Mouse (Mus musculus) G1E (cell line): Measurements from ENCODE around the gene Ldb3. TPM values are rescaled to one million over a fixed set of nuclear protein-coding genes. Genes with fewer than 3 reads are reported as not detected.

Source experiments
- ATAC-seq: 2 replicates; pipeline ENCODE4 v1.8.0; 2016; ENCODE audit warnings: mild to moderate bottlenecking; ENCODE audit not compliant: insufficient number of reproducible peaks, poor library complexity, low FRiP score, severe bottlenecking; ENCODE audit errors: extremely low read depth
- DNase-seq: peaks from one replicate; pipeline ENCODE4 v3.0.0; 2012; ENCODE audit warnings: low spot score
- H3K27me3 ChIP-seq: 2 replicates; pipeline ENCODE4 v1.6.1; 2012; ENCODE audit warnings: mild to moderate bottlenecking, low read length, inconsistent platforms; ENCODE audit not compliant: insufficient read depth
- H3K36me3 ChIP-seq: replicated peaks from 2 replicates; pipeline ENCODE3; 2012; ENCODE audit warnings: mild to moderate bottlenecking, inconsistent platforms
- H3K4me1 ChIP-seq: 2 replicates; pipeline ENCODE4 v1.6.1; 2012; ENCODE audit warnings: low read depth, low read length, inconsistent platforms, mixed read lengths; ENCODE audit not compliant: insufficient read depth
- H3K4me3 ChIP-seq: 2 replicates; pipeline ENCODE4 v1.5.1; 2012; ENCODE audit warnings: low read depth, mild to moderate bottlenecking, inconsistent platforms, low read length, moderate library complexity, mixed read lengths
- H3K9me3 ChIP-seq: replicated peaks from 2 replicates; pipeline ENCODE4 v1.6.1; 2012; ENCODE audit warnings: inconsistent platforms
- CTCF ChIP-seq: IDR thresholded peaks from 2 replicates; pipeline ENCODE4 v1.5.1; 2012; ENCODE audit warnings: low read depth, low read length, inconsistent platforms, mixed read lengths
- GATA1 ChIP-seq: IDR thresholded peaks from 2 replicates; pipeline ENCODE4 v1.6.1; 2012; ENCODE audit warnings: borderline replicate concordance, low read length, inconsistent platforms, mixed read lengths
- GATA2 ChIP-seq: IDR thresholded peaks from 2 replicates; pipeline ENCODE4 v1.6.1; 2012; ENCODE audit warnings: low read depth, low read length, inconsistent platforms, borderline replicate concordance
- POLR2AphosphoS5 ChIP-seq: IDR thresholded peaks from 2 replicates; pipeline ENCODE4 v1.6.1; 2012; ENCODE audit warnings: low read depth, low read length, inconsistent platforms; ENCODE audit not compliant: insufficient replicate concordance
- TAL1 ChIP-seq: conservative IDR thresholded peaks from 2 replicates; pipeline ENCODE4 v1.6.1; 2012; ENCODE audit warnings: low read depth, low read length, inconsistent platforms, mixed read lengths
- polyA plus RNA-seq: library from polyadenylated mRNA; stranded (reverse); fragments of >175 nt; gene quantifications from 2 replicates; pipeline ENCODE4 v1.2.3, GENCODE M21; 2012
- total RNA-seq, 2 experiments: library from RNA; stranded (forward) in 1 of 2; stranded (reverse) in 1 of 2; fragments of 200-1000 nt in 1 of 2; fragments of >200 nt in 1 of 2; fragmentation: Nextera tagmentation in 1 of 2; gene quantifications; 2 replicates each; pipeline ENCODE4 v1.2.3; 2014 to 2017

Gene Ldb3
- total and polyA plus RNA-seq, 3 experiments: 0.05 TPM; not detected in 2

DNA sequence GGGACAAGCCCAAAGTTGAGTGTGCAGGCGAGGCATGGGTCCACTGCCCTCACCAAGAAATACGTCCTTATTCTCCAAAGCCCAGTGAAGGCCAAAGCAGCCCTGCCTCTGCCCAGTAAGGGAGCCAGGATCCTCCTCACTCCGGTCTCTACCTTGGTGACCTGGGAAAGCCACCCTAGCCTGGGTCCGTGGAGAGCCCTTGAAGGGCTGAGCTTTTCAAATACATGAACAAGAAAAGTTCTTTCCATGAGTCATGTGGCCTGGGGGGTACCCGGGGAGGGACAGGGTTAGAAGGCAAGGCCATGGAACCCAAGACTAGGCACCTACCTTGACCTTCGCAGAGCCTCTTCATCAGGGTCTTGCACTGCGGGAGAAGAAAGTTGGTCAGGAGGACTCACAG is 22.0 kb downstream of the Ldb3 start:
- DNase-seq: no peak
- Histone ChIP-seq H3K27me3 (peaks cover 4% of the 10 kb centered on the region; the same call in 1 of the 2 replicates), H3K36me3 (no peaks in the 10 kb centered on the region), H3K4me3 (no peak overlapping the region), H3K4me1 (peaks cover under 1% of the 10 kb centered on the region; the same call in 1 of the 2 replicates), H3K9me3 (no peaks in the 10 kb centered on the region)
- ATAC-seq: no peak
- no peak for TF ChIP-seq GATA1

DNA sequence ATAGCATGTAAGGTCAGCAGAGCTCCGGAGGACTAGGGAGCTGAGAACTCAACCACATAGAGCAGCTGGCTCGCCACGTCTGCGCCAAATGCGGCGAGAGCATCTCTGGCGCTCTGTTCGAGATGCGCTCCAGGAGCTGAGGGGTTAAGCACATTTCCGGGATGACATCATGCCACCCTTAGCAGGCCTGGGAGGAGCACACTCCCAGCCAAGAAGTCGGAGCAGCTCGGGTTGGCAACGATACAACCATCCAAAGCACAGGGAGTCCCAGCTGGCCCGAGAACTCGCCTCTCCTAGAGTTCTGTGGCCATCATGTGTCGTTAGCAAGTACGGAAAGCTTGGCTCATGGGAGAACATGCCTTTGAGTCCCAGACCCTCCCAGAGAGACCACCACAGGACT is 22.8 kb downstream of the Ldb3 start:
- Histone ChIP-seq H3K4me1 (no peaks in the 10 kb centered on the region), H3K4me3 (no peak overlapping the region), H3K27me3 (0 out of 2 replicates have a peak, but pooled peaks cover 4% of the 10 kb centered on the region), H3K36me3 (no peaks in the 10 kb centered on the region), H3K9me3 (no peaks in the 10 kb centered on the region)
- TF ChIP-seq GATA2: no peak
- TF ChIP-seq POLR2AphosphoS5: no peak
- TF ChIP-seq CTCF: no peak
- TF ChIP-seq TAL1: no peak
- TF ChIP-seq GATA1: no peak
- ATAC-seq (no peak), DNase-seq (no peak)

DNA sequence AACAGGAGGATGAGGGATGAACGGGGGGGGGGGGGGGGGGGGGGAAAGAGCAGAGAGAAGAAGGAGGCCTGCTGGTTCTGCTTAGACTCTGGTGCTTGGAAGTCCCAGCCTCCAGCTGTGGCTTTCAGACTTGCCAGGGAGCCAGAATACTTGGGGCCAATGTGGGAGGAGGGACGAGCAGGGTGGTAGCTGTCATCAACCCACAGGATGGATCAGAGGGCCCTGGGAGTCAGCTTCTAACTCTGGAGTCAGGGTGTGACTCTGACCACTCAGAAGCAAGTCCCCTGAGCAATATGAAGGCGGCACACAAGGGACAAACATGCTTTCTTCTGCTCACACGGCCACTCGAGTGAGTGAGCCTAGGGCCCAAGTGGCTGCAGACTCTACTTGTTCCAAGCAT is 23.8 kb downstream of the Ldb3 start:
- H3K4me1 ChIP-seq: no peaks in the 10 kb centered on the region
- H3K27me3 ChIP-seq: 0 out of 2 replicates have a peak, but pooled peaks cover 4% of the 10 kb centered on the region
- DNase-seq: no peak
- no peak for ATAC-seq
- no peak for TF ChIP-seq GATA1
- TF ChIP-seq TAL1: no peak
- TF ChIP-seq GATA2: no peak
- no peaks in the 10 kb centered on the region for H3K36me3 ChIP-seq
- H3K9me3 ChIP-seq: no peaks in the 10 kb centered on the region
- H3K4me3 ChIP-seq: no peak overlapping the region

DNA sequence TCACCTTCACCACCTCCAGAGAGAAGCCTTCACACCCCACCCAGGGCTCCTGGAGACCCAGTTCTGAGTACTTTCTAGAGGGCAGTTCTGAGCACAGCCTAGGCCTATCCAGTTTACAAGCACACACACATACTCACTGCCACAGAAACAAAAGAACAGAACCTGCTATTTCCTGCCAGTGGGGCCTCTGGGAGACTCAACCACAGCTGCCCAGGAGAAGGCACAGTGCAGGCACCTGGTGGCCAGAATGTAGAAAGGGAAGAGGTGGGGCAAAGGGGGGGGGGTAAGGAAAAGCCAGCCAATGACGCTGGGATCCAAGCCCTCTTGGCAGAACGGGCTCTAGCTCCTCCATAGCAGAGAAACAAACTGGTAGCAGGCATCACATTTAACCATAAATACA is 26.1 kb downstream of the Ldb3 start:
- H3K9me3 ChIP-seq: no peaks in the 10 kb centered on the region
- TF ChIP-seq GATA2 (no peak), GATA1 (no peak), POLR2AphosphoS5 (no peak), CTCF (no peak), TAL1 (no peak)
- no peak overlapping the region for H3K4me3 ChIP-seq
- H3K27me3 ChIP-seq: no peaks in the 10 kb centered on the region
- no peaks in the 10 kb centered on the region for H3K36me3 ChIP-seq
- ATAC-seq: no peak
- DNase-seq: no peak
- no peaks in the 10 kb centered on the region for H3K4me1 ChIP-seq

DNA sequence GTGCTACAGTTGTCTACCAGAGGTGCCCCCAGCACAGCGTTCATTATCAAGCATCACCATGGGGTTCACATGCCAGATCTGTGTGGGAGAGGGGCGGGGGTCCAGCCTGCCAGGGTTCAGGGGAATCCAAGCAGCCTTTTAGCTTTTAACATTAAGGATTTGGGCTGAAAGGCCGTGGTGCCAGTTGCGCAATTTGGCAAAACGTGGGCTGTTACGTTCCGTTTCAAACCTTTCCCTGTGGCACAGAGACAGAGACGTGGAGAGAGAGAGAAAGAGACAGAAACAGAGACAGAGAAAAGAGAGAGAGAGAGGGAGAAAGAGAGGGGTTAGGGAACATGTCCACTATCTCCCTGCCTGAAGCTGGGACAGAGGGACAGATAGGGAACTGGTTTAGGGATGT is 26.8 kb downstream of the Ldb3 start:
- H3K4me3 ChIP-seq: no peak overlapping the region
- DNase-seq (no peak), ATAC-seq (no peak)
- no peak for TF ChIP-seq GATA1
- no peak for TF ChIP-seq GATA2
- TF ChIP-seq CTCF: no peak
- no peak for TF ChIP-seq POLR2AphosphoS5
- no peak for TF ChIP-seq TAL1
- H3K27me3 ChIP-seq: no peaks in the 10 kb centered on the region
- no peaks in the 10 kb centered on the region for H3K4me1 ChIP-seq
- no peaks in the 10 kb centered on the region for H3K9me3 ChIP-seq
- no peaks in the 10 kb centered on the region for H3K36me3 ChIP-seq

DNA sequence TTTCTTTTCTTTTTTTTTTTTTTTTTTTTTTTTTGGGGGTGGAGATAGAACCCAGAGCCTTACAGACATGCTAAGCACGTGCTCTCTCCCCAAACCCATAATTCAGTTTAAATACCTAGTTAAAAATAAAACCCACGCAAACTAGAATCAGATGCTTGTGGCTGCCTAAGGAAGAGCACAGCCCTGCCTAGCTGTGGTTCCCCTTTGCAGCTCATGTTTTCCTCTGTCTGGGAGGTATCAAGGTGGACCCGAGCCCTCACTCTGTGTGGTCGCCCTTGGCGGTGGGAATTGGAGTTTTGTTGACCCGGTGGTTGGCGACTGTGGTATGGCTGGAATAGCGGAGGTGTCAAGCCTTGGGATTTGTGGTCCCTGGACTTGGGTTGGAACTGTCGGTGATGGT is 29.5 kb downstream of the Ldb3 start:
- no peaks in the 10 kb centered on the region for H3K36me3 ChIP-seq
- TF ChIP-seq TAL1: no peak
- TF ChIP-seq GATA1: no peak
- no peak for TF ChIP-seq CTCF
- no peak for TF ChIP-seq POLR2AphosphoS5
- no peak for TF ChIP-seq GATA2
- ATAC-seq (no peak), DNase-seq (no peak)
- peaks cover 2% of the 10 kb centered on the region; the same call in 1 of the 2 replicates for H3K27me3 ChIP-seq
- no peak overlapping the region for H3K4me3 ChIP-seq
- no peaks in the 10 kb centered on the region for H3K4me1 ChIP-seq
- no peaks in the 10 kb centered on the region for H3K9me3 ChIP-seq

DNA sequence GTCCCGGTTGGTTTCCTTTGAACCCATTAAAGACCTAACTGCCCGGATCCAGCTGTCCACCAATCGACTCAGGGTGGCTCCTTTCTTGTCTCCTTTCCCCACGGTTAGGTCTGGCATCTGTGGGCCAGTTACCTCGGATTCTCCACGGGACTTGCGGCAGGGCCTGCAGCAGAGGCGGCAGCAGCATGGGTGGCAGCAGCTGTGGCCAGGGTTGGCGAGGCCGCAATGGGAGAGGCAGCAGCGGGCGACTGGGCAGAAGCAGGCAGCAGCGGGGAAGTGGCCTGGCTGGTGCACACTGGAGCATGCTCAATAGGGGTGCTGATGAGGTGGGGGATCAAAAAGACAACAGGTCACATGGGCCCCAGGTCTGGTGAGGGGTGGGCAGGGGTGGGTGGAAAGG is 33.3 kb downstream of the Ldb3 start:
- Histone ChIP-seq H3K4me1 (no peaks in the 10 kb centered on the region), H3K9me3 (no peaks in the 10 kb centered on the region), H3K27me3 (peaks cover 8% of the 10 kb centered on the region; the same call in 1 of the 2 replicates), H3K36me3 (no peaks in the 10 kb centered on the region), H3K4me3 (no peak overlapping the region)
- no peak for DNase-seq
- ATAC-seq: no peak
- TF ChIP-seq GATA2: no peak
- TF ChIP-seq TAL1: no peak
- TF ChIP-seq CTCF: no peak
- TF ChIP-seq GATA1: no peak
- no peak for TF ChIP-seq POLR2AphosphoS5
